Mouse (Mus musculus) limb, embryonic 13.5 days (tissue): ENCODE measurements around the gene Actr6. TPM values are rescaled to one million over a fixed set of nuclear protein-coding genes. Genes with fewer than 3 reads are reported as not detected.
"Not testable (repeated sequence)": the region's sequence is repeated elsewhere in the genome, so short reads cannot be mapped to it uniquely, and the experiment has no call there.

Source experiments
- ATAC-seq: fragments of 200-750 bp; cut with Nextera tagmentation; 2 replicates; pipeline ENCODE4 v1.8.0; 2017; ENCODE audit warnings: low read depth, moderate number of reproducible peaks, moderate TSS enrichment; ENCODE audit not compliant: low FRiP score
- H3K27ac ChIP-seq: fragments of 300-500 bp; sonication (generic); 2 replicates; pipeline ENCODE4 v1.5.1; 2015; ENCODE audit warnings: inconsistent platforms, mild to moderate bottlenecking, moderate library complexity
- H3K27me3 ChIP-seq: fragments of 300-500 bp; sonication (generic); 2 replicates; pipeline ENCODE4 v1.6.1; 2015; ENCODE audit warnings: mild to moderate bottlenecking, inconsistent platforms
- H3K36me3 ChIP-seq: fragments of 300-500 bp; sonication (generic); 2 replicates; pipeline ENCODE4 v1.6.1; 2015; ENCODE audit warnings: inconsistent platforms, mild to moderate bottlenecking, moderate library complexity
- H3K4me1 ChIP-seq: fragments of 300-500 bp; sonication (generic); 2 replicates; pipeline ENCODE4 v1.6.1; 2015; ENCODE audit warnings: inconsistent platforms
- H3K4me2 ChIP-seq: fragments of 300-500 bp; sonication (generic); replicated peaks from 2 replicates; pipeline ENCODE4 v1.6.1; 2015; ENCODE audit warnings: inconsistent platforms, mild to moderate bottlenecking, moderate library complexity
- H3K4me3 ChIP-seq: fragments of 300-500 bp; sonication (generic); 2 replicates; pipeline ENCODE4 v1.5.1; 2015; ENCODE audit warnings: moderate library complexity, mild to moderate bottlenecking, inconsistent platforms
- H3K9ac ChIP-seq: fragments of 300-500 bp; sonication (generic); 2 replicates; pipeline ENCODE4 v1.6.1; 2015; ENCODE audit warnings: mild to moderate bottlenecking, inconsistent platforms
- H3K9me3 ChIP-seq: fragments of 300-500 bp; sonication (generic); 2 replicates; pipeline ENCODE4 v1.6.1; 2016; ENCODE audit warnings: inconsistent platforms
- WGBS: fragments of 180-500 bp; shearing (Covaris S2); methylation state at CpG from one replicate; pipeline ENCODE4 v1.1.7; 2015; 5-methylcytosine and 5-hydroxymethylcytosine counted together
- polyA plus RNA-seq: library from polyadenylated mRNA; unstranded; fragments of >200 nt; fragmentation: Nextera tagmentation; extraction: Ambion mirVana; gene quantifications from 2 replicates; pipeline ENCODE4 v1.2.1, GENCODE M21; 2015

The Actr6 gene
- polyA plus RNA-seq, 1 experiment from 2014 or later: 41.8 TPM

DNA sequence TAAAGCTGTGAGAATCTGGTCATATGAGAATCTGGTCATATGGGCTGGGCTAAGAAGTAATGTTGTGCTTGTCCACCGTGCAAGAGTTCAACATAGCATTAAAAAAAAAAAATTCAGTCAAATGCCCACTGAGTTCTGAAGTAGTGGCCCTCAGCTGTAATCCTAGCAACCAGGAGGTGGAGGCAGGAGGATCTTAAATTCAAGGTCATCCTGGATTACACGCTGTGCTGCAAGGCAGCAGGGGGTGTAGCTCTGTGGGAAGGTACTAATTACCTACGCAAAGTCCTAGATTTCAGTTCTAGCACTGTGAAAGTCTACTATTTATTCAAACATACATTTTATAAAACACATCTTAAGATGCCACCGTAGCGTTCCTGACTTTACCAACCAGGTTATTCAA is 754 bp downstream of the Actr6 start:
- H3K9me3 ChIP-seq: no peaks in the 10 kb centered on the region
- peaks cover 15% of the 10 kb centered on the region for H3K4me1 ChIP-seq
- WGBS: 13% methylated on average over 5 of the region's 5 CpGs
- H3K4me2 ChIP-seq: peak overlapping the region; percentile 72
- peak overlapping the region; percentile 69 for H3K4me3 ChIP-seq
- H3K27me3 ChIP-seq: no peaks in the 10 kb centered on the region
- 0 out of 2 replicates have a peak overlapping the region, but pooled peaks have one; percentile 48 for H3K27ac ChIP-seq
- H3K9ac ChIP-seq: peak overlapping the region; percentile 72
- ATAC-seq: no peak
- peaks cover 6% of the 10 kb centered on the region for H3K36me3 ChIP-seq

- Histone ChIP-seq H3K4me2 (no peak overlapping the region), H3K9me3 (no peaks in the 10 kb centered on the region), H3K27me3 (no peaks in the 10 kb centered on the region), H3K36me3 (peaks cover 15% of the 10 kb centered on the region), H3K4me3 (no peak overlapping the region), H3K9ac (no peak overlapping the region), H3K4me1 (peaks cover 15% of the 10 kb centered on the region), H3K27ac (no peak overlapping the region)
- WGBS: 86% methylated on average over 6 of the region's 6 CpGs
- no peak for ATAC-seq
Observed at GRCm38 (mm10) chr10:89730386-89730785, 1.7 kb downstream of the Actr6 start.

- Histone ChIP-seq H3K4me3 (no peak overlapping the region), H3K27me3 (no peaks in the 10 kb centered on the region), H3K9ac (no peak overlapping the region), H3K36me3 (peaks cover 63% of the 10 kb centered on the region), H3K4me2 (no peak overlapping the region), H3K27ac (no peak overlapping the region), H3K4me1 (no peaks in the 10 kb centered on the region), H3K9me3 (no peaks in the 10 kb centered on the region)
- ATAC-seq: no peak
- 89% methylated on average over 14 of the region's 14 CpGs for WGBS
Observed at GRCm38 (mm10) chr10:89722247-89723195, 9.6 kb downstream of the Actr6 start.

- Histone ChIP-seq H3K36me3 (peaks cover 59% of the 10 kb centered on the region), H3K4me1 (no peaks in the 10 kb centered on the region), H3K27ac (no peak overlapping the region), H3K4me2 (no peak overlapping the region), H3K9me3 (no peaks in the 10 kb centered on the region), H3K27me3 (no peaks in the 10 kb centered on the region), H3K9ac (no peak overlapping the region), H3K4me3 (no peak overlapping the region)
- WGBS: 86% methylated on average over 3 of the region's 3 CpGs
- ATAC-seq: no peak
Observed at GRCm38 (mm10) chr10:89720796-89721195, 11.3 kb downstream of the Actr6 start.

DNA sequence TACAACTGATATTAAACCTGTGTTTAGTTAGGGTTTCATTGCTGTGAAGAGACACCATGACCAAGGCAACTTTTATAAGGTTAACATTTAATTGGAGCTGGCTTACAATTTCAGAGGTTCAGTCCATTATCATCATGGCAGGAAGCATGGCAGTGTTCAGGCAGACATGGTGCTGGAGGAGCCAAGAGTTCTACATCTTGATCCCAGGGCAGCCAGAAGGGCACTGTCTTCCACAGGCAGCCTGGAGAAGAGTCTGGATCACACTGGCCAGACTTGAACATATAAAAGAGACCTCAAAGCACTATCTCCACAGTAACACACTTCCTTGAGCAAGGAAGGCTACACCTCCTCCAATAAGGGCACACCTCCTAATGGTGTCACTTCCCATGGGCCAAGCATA is 11.8 kb downstream of the Actr6 start:
- Histone ChIP-seq H3K4me3 (no peak overlapping the region), H3K36me3 (peaks cover 60% of the 10 kb centered on the region), H3K9ac (no peak overlapping the region), H3K27me3 (no peaks in the 10 kb centered on the region), H3K27ac (no peak overlapping the region), H3K4me2 (no peak overlapping the region), H3K4me1 (no peaks in the 10 kb centered on the region), H3K9me3 (no peaks in the 10 kb centered on the region)
- ATAC-seq: no peak

- 81% methylated on average over 10 of the region's 10 CpGs for WGBS
- no peaks in the 10 kb centered on the region for H3K9me3 ChIP-seq
- no peaks in the 10 kb centered on the region for H3K27me3 ChIP-seq
- H3K4me3 ChIP-seq: no peak overlapping the region
- H3K4me1 ChIP-seq: no peaks in the 10 kb centered on the region
- no peak overlapping the region for H3K9ac ChIP-seq
- H3K27ac ChIP-seq: no peak overlapping the region
- H3K4me2 ChIP-seq: no peak overlapping the region
- peaks cover 63% of the 10 kb centered on the region for H3K36me3 ChIP-seq
- ATAC-seq: no peak
Observed at GRCm38 (mm10) chr10:89714910-89715309, 17.2 kb downstream of the Actr6 start.

GRCm38 (mm10) chr10:89708720-89709119 is 23.4 kb downstream of the Actr6 start:
- Histone ChIP-seq H3K36me3 (peaks cover 23% of the 10 kb centered on the region), H3K4me2 (peak overlapping the region; percentile 51), H3K9me3 (no peaks in the 10 kb centered on the region), H3K4me3 (peak overlapping the region; percentile 20), H3K4me1 (peaks cover 6% of the 10 kb centered on the region), H3K27ac (no peak overlapping the region), H3K9ac (no peak overlapping the region), H3K27me3 (no peaks in the 10 kb centered on the region)
- peak; percentile 82 for ATAC-seq
- 29% methylated on average over 10 of the region's 10 CpGs for WGBS

- no peak overlapping the region for H3K27ac ChIP-seq
- H3K4me1 ChIP-seq: peaks cover 6% of the 10 kb centered on the region
- peaks cover 11% of the 10 kb centered on the region for H3K36me3 ChIP-seq
- H3K4me2 ChIP-seq: no peak overlapping the region
- ATAC-seq: no peak
- no peak overlapping the region for H3K9ac ChIP-seq
- 83% methylated on average over 3 of the region's 3 CpGs for WGBS
- H3K4me3 ChIP-seq: no peak overlapping the region
- H3K27me3 ChIP-seq: no peaks in the 10 kb centered on the region
- no peaks in the 10 kb centered on the region for H3K9me3 ChIP-seq
Observed at GRCm38 (mm10) chr10:89707397-89707796, 24.7 kb downstream of the Actr6 start.

DNA sequence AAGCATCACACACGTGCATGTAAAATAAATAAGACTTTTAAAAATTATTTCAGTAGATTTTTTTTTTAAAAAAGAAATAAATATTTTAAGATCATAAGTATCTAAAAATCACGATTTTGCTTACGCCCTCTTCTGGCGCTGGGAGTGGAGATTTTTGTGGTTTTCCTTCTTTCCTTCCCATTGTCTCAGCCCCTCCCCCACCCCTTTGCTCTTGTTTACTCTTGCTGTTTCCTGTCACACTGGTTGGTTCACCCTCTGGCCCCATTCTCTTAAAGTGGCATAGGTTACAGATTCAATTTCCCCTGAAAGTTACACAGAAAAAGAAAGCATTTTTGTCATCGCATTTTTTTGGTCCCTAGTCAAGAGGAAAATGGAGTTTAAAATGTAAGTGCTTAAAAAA is 29.1 kb downstream of the Actr6 start:
- Histone ChIP-seq H3K9ac (no peak overlapping the region), H3K27ac (no peak overlapping the region), H3K4me1 (no peaks in the 10 kb centered on the region), H3K4me2 (no peak overlapping the region), H3K9me3 (no peaks in the 10 kb centered on the region), H3K36me3 (no peaks in the 10 kb centered on the region), H3K4me3 (no peak overlapping the region), H3K27me3 (no peaks in the 10 kb centered on the region)
- ATAC-seq: no peak
- WGBS: 60% methylated on average over 5 of the region's 5 CpGs

- ATAC-seq: no peak
- Histone ChIP-seq H3K27me3 (no peaks in the 10 kb centered on the region), H3K4me3 (no peak overlapping the region), H3K36me3 (no peaks in the 10 kb centered on the region), H3K9ac (no peak overlapping the region), H3K4me2 (no peak overlapping the region), H3K27ac (no peak overlapping the region), H3K4me1 (no peaks in the 10 kb centered on the region), H3K9me3 (no peaks in the 10 kb centered on the region)
- 93% methylated on average over 3 of the region's 3 CpGs for WGBS
Observed at GRCm38 (mm10) chr10:89697956-89698355, 34.1 kb downstream of the Actr6 start.

GRCm38 (mm10) chr10:89696270-89696669 is 35.8 kb downstream of the Actr6 start:
- not testable (repeated sequence) for H3K36me3 ChIP-seq, H3K4me1 ChIP-seq, H3K9ac ChIP-seq, H3K4me3 ChIP-seq, H3K4me2 ChIP-seq, H3K27ac ChIP-seq, H3K9me3 ChIP-seq, H3K27me3 ChIP-seq, ATAC-seq
- WGBS: 77% methylated on average over 2 of the region's 2 CpGs

- ATAC-seq: no peak
Observed at GRCm38 (mm10) chr10:89695194-89695911, 36.7 kb downstream of the Actr6 start.

More at GRCm38 (mm10) chr10:89695194-89695911, 36.7 kb downstream of the Actr6 start:
- no peak overlapping the region for H3K4me2 ChIP-seq
- WGBS: 75% methylated on average over 20 of the region's 20 CpGs
- H3K27ac ChIP-seq: no peak overlapping the region
- H3K4me1 ChIP-seq: no peaks in the 10 kb centered on the region
- no peak overlapping the region for H3K9ac ChIP-seq
- H3K9me3 ChIP-seq: no peaks in the 10 kb centered on the region
- no peaks in the 10 kb centered on the region for H3K36me3 ChIP-seq
- H3K27me3 ChIP-seq: no peaks in the 10 kb centered on the region
- no peak overlapping the region for H3K4me3 ChIP-seq
